Mouse (Mus musculus) bone marrow, adult 2 months (tissue): ENCODE measurements around the gene Mrpl30. TPM values are rescaled to one million over a fixed set of nuclear protein-coding genes. Genes with fewer than 3 reads are reported as not detected.

Experiments
- H3K27ac ChIP-seq: fragments of 200-500 bp; 2 replicates; pipeline ENCODE4 v1.5.1; 2012; ENCODE audit warnings: low read depth, mild to moderate bottlenecking, control low read depth, inconsistent platforms, low read length; ENCODE audit not compliant: control insufficient read depth, poor library complexity, insufficient read depth
- H3K4me1 ChIP-seq: fragments of 200-500 bp; 2 replicates; pipeline ENCODE4 v1.6.1; 2011; ENCODE audit warnings: low read length; ENCODE audit not compliant: control insufficient read depth, insufficient read depth
- H3K4me3 ChIP-seq: fragments of 200-500 bp; replicated peaks from 2 replicates; pipeline ENCODE3; 2011; ENCODE audit warnings: mild to moderate bottlenecking, low read depth, low read length, control low read depth; ENCODE audit not compliant: control insufficient read depth
- CTCF ChIP-seq: fragments of 200-500 bp; IDR thresholded peaks from 2 replicates; pipeline ENCODE4 v1.5.1; 2011; ENCODE audit warnings: low read length, control low read depth; ENCODE audit not compliant: control insufficient read depth, insufficient read depth
- POLR2A ChIP-seq: fragments of 200-500 bp; IDR thresholded peaks from 2 replicates; pipeline ENCODE4 v1.6.1; 2011; ENCODE audit warnings: low read depth, mild to moderate bottlenecking, control low read depth, low read length, borderline replicate concordance; ENCODE audit not compliant: control insufficient read depth
- WGBS: fragments of 180-500 bp; shearing (Covaris S2); methylation state at CpG from one replicate; pipeline ENCODE4 v1.1.7; 2018; 5-methylcytosine and 5-hydroxymethylcytosine counted together
- polyA plus RNA-seq: library from polyadenylated mRNA; stranded (reverse); fragments of >200 nt; gene quantifications from 2 replicates; pipeline ENCODE4 v1.2.4, GENCODE M21; 2011; ENCODE audit warnings: low replicate concordance; ENCODE audit not compliant: missing spikeins, insufficient read depth, insufficient read length

Mrpl30 gene
- polyA plus RNA-seq, 1 experiment: 94.1 TPM

DNA sequence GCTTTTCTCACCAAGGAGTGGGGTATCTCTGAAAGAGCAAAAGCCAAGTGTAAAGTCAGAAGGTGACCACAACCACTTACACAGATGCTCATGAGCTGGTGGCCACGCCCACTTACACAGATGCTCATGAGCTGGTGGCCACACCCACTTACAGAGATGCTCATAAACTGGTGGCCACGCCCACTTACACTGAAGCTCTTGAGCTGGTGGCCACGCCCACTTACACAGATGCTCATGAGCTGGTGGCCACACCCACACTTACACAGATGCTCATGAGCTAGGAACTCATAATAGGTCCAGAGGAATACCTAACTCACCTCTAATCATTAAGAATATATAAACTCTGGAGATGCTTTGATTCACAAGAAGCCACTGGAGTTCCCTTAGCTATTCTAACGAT lies 5.8 kb upstream of the Mrpl30 start:
- Histone ChIP-seq H3K27ac (no peak overlapping the region), H3K4me1 (peaks cover 1% of the 10 kb centered on the region; the same call in 1 of the 2 replicates), H3K4me3 (no peak overlapping the region)
- WGBS: 70% methylated on average over 4 of the region's 4 CpGs
- TF ChIP-seq POLR2A: no peak
- TF ChIP-seq CTCF: no peak

- peak overlapping the region; percentile 98 for H3K4me3 ChIP-seq
- peaks cover 1% of the 10 kb centered on the region; the same call in 1 of the 2 replicates for H3K4me1 ChIP-seq
- H3K27ac ChIP-seq: no peak overlapping the region
- WGBS: 71% methylated on average over 7 of the region's 7 CpGs
- TF ChIP-seq CTCF (no peak), POLR2A (no peak)
Observed at GRCm38 (mm10) chr1:37889206-37889605, 1.1 kb upstream of the Mrpl30 start.

- Histone ChIP-seq H3K4me3 (no peak overlapping the region), H3K4me1 (peaks cover 1% of the 10 kb centered on the region; the same call in 1 of the 2 replicates), H3K27ac (no peak overlapping the region)
- 46% methylated on average over 3 of the region's 3 CpGs for WGBS
- TF ChIP-seq POLR2A: no peak
- TF ChIP-seq CTCF: no peak
Observed at GRCm38 (mm10) chr1:37891400-37891799, 1.1 kb downstream of the Mrpl30 start.

DNA sequence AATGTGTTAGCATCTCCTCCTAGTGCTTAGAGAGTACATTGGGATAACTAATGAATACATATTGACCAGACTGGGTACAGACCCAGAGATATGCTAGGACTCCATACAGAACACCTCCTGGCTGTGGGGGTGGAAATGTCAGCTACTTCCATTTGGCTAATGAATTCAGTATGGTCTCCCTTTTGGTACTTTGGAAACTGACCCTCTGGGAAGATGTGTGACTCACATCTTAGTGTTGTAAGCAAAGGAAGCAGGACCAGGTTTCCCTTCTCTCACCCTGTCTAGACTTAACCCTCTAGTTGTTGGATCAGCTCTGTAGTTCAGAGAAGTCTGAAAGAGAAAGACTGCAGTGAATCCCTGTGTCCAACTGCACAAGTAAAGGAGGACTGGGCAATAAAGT lies 4.3 kb downstream of the Mrpl30 start:
- H3K27ac ChIP-seq: no peak overlapping the region
- no peak overlapping the region for H3K4me3 ChIP-seq
- TF ChIP-seq POLR2A (no peak), CTCF (no peak)
- no peaks in the 10 kb centered on the region; the same call in 1 of the 2 replicates for H3K4me1 ChIP-seq

DNA sequence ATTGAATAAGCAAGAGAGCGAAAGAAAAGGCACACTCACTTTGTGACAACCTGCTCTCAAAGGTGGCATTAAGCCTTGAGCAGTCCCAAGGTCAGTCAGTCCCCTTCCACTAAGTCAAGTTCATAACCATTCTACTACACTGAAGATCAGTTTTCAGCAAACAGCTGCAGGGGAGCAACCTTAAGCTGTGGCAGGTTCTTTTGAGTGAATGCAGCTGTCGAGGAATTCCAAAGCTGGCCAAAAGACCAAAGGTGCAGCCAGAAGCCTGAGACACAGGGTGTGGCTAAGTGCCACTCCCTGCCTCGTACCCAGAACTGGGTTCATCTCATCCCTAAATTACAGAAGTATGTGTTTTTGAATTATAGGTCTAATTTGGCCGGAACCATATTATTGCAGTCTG lies 9.5 kb downstream of the Mrpl30 start:
- Histone ChIP-seq H3K4me3 (no peak overlapping the region), H3K27ac (no peak overlapping the region), H3K4me1 (no peaks in the 10 kb centered on the region)
- WGBS: 83% methylated on average over 4 of the region's 4 CpGs
- no peak for TF ChIP-seq CTCF
- no peak for TF ChIP-seq POLR2A

DNA sequence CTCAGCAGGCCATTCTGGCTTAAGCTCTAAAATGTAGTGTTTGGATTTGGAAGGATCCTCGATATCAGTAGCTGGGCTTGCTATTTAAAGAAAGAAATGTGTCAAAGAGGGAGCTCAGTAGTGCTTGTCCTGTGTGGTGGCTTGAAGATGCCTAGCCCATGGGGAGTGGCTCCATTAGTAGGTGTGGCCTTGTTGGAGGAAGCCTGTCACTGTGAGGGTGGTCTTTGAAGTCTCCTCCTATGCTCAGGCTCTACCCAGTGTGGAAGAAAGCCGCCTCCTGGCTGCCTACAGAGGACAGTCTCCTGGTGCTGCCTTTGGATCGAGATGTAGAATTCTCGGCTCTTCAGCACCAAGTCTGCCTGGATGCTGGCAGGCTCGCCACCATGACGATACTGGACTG lies 10.0 kb downstream of the Mrpl30 start:
- no peaks in the 10 kb centered on the region for H3K4me1 ChIP-seq
- H3K4me3 ChIP-seq: no peak overlapping the region
- TF ChIP-seq POLR2A: no peak
- TF ChIP-seq CTCF: no peak
- H3K27ac ChIP-seq: no peak overlapping the region
- WGBS: 87% methylated on average over 6 of the region's 6 CpGs

GRCm38 (mm10) chr1:37903178-37903577 lies 12.9 kb downstream of the Mrpl30 start:
- H3K27ac ChIP-seq: no peak overlapping the region
- no peak overlapping the region for H3K4me3 ChIP-seq
- 26% methylated on average over 6 of the region's 6 CpGs for WGBS
- H3K4me1 ChIP-seq: no peaks in the 10 kb centered on the region
- TF ChIP-seq CTCF: peak; percentile 28; the same call in 1 of the 2 replicates
- TF ChIP-seq POLR2A: no peak

DNA sequence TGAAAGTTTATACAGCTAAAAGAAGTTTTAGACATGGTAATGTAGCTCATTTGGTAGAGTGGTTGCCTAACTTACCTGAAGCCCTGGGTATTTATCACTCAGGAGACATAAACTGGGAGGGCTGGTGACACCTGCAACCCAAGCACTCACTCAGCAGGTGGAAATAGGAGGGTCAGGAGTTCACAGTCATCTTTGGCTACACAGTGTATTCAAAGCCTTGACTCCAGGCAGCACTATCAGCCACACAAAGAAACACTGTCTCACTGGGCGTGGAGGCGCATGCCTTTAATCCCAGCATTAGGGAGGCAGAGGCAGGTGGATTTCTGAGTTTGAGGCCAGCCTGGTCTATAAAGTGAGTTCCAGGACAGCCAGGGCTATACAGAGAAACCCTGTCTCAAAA lies 22.5 kb downstream of the Mrpl30 start:
- TF ChIP-seq POLR2A (no peak), CTCF (no peak)
- 86% methylated on average over 2 of the region's 2 CpGs for WGBS

GRCm38 (mm10) chr1:37916393-37916792 lies 26.1 kb downstream of the Mrpl30 start, which contains the start of gene Lyg2:
TSS of gene Lyg2 (minus strand) at chr1:37916493.
- TF ChIP-seq CTCF (no peak), POLR2A (no peak)
- WGBS: 55% methylated on average over 5 of the region's 5 CpGs
- Histone ChIP-seq H3K4me3 (no peak within 1 kb of the TSS), H3K27ac (no peak within 1 kb of the TSS), H3K4me1 (no peaks in the 10 kb centered on the region)

More for the DNA sequence above, 22.5 kb downstream of the Mrpl30 start:
- H3K4me1 ChIP-seq: no peaks in the 10 kb centered on the region
- no peak overlapping the region for H3K27ac ChIP-seq
- no peak overlapping the region for H3K4me3 ChIP-seq
